Mouse (Mus musculus): ENCODE measurements around the gene Srgap3. TPM values are rescaled to one million over a fixed set of nuclear protein-coding genes. Genes with fewer than 3 reads are reported as not detected.

Gene Srgap3
- total RNA-seq, 1 experiment from 2014 or later: 0.12 TPM

DNA sequence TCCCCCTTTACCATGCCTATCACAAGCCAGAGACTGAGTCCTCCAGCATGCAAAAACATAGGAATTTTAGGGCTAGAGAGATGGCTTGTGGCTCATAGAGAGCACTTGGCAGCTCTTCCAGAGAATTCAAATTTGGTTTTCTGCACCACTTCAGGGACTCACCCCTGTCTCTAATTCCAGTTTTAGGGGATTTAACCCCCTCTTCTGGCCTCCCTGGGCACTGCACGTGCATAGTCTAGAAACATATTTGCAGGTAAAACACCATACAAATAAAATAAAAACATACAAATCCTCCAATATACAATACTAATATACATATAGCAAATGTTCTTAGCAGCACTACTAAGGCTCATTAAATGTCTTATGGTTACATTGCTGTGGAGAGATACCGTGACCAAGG, 4.2 kb upstream of the Srgap3 start:
- no peak for ATAC-seq (ENCODE audit: extremely low read depth, insufficient number of reproducible peaks, low FRiP score, poor library complexity, severe bottlenecking)

DNA sequence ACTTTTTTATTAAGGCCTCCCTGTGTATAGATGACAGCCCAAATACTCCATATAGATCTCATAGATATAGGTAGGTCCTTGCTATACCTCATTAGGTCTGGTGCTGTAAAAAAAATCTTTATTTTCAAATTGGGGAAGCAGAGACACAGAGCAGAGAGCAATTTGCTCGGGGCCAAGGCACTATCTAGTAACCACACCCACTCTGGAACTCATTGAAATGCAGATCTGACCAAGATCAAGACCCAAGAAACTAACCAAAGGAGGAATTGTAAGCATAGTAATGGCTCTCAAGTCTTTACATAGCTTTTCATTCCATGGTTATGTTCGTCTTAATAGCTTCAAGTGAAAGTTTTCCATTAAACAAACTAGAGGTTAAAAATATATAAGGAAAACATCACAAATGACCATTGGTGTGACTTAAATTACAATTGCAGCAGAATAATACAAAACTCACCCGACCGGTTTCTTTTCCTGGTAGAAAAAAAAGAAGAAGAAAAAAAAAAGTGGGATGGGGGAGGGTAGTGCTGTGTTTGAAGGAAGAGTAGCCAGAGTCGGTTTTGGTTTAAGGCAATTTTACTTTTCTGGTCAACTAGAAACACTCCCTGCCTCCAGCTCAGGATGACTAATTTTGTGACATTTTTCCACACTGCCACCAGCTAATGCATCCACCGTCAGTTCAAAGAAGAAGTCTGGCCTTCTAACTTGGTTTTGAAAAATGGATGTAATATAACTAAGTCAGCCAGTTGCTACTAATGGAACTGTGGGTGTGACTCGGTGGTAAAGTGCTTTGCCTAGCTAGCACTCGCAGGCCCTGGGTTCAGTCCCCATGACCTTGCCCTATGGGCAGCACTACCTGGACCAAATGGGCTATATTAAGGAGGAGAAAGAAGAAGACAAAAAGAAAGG, 3.4 kb upstream of the Srgap3 start:
- ATAC-seq (ENCODE audit: extremely low read depth, insufficient number of reproducible peaks, low FRiP score, poor library complexity, severe bottlenecking): no peak

DNA sequence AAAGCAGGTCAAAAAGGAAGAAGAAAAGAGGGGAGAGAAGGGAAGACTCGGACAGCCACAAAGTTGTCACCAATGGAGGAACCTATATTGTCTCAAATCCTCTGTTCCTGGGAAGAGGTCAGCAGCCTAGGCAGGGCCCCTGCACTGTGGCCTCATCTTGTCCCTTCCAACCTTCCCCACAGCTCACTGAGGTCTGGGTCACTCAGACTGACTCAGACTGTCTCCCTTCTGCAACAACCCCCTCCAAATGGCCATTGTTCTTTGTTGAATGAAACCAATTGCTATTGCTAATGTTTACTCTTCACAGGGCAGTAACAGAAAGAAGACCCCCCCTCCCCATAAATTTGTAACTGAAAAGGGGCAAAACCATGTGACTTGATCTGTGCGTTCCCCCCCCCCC, 2.2 kb upstream of the Srgap3 start:
- no peak for ATAC-seq (ENCODE audit: extremely low read depth, insufficient number of reproducible peaks, low FRiP score, poor library complexity, severe bottlenecking)

DNA sequence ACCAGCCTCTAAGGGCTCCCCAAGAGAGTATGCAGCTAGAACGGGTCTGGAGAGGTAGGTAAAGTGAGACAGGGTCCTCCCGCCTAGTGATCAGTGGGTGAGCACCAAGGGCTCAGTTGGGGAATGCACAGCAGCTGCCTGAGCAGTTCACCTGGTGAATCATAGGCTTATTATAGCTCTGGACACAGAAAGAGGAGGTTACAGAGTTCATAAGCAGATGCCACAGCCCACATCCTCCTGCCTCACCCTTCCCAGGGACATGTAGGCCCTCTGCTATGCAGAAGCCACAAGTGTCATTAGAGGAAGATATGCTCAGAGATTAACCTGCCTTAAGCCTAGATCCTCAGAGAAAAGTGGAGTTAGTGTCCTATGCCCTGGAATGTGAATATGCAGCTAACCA, 1.4 kb upstream of the Srgap3 start:
- no peak for ATAC-seq (ENCODE audit: extremely low read depth, insufficient number of reproducible peaks, low FRiP score, poor library complexity, severe bottlenecking)

DNA sequence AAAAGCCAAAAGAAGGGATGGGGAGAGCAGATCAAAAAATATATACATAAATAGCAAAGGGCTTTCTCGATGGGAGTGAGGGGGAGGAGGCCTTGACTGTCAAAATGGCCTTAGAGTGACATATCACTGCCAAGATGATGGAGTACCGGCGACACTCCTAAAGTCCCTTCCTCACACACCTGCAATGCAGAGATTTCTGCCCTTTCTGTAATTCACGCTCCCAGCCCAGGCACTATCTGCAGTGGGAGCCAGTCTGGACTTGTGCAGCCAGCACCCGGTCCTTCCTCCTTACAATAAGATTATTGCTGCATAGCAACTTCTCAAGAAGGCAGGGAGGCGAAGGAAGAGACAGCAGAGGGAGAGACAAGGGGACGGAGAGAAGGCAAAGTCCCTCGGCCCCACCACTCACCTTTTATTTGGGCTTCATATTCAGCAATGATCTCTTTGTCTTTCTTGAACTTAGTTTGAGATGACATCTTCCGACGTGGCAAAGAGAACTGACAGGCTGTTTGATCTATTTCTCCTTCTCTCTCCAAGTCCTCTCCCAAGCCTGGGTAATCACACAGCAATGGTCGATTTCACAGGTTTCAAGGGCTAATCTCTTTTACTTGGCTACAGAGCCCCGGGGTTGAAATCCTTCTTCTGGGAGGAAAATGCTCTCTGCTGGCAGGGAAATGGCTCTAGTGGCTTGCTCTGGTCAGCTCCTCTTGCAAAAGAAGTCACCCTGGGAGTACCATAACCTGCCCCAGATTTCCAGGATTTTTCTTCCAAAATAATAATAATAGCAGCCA, 850 bp downstream of the Srgap3 start:
- ATAC-seq (ENCODE audit: extremely low read depth, insufficient number of reproducible peaks, low FRiP score, poor library complexity, severe bottlenecking): no peak

DNA sequence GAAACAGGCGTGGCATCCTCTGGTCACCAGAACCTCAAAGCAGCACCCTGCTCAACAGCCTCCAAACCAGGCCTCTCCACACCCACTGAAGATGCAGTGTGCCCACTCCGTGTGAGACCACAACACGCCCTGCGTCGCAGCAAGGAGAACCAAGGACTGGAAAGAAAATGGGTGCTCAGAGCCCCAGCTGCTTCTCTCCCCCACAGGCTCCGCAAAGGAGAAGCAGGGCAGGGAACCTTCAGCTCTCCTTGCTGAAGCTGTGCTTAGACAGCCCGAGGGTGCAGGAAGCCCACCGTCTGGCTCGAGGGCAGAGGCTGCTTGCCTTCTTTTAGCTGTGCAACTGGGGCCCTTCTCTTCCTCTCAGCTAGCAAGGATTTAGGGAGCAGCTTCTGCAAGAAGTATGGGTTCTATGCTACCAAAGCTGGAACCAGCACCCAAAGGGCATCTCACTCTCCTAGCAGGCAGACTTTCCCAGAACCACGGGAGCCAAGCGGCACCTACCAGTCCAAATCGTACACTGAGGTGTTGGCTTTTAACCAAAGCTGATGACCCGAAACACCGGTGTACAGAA, 1.8 kb downstream of the Srgap3 start:
- no peak for ATAC-seq (ENCODE audit: extremely low read depth, insufficient number of reproducible peaks, low FRiP score, poor library complexity, severe bottlenecking)

DNA sequence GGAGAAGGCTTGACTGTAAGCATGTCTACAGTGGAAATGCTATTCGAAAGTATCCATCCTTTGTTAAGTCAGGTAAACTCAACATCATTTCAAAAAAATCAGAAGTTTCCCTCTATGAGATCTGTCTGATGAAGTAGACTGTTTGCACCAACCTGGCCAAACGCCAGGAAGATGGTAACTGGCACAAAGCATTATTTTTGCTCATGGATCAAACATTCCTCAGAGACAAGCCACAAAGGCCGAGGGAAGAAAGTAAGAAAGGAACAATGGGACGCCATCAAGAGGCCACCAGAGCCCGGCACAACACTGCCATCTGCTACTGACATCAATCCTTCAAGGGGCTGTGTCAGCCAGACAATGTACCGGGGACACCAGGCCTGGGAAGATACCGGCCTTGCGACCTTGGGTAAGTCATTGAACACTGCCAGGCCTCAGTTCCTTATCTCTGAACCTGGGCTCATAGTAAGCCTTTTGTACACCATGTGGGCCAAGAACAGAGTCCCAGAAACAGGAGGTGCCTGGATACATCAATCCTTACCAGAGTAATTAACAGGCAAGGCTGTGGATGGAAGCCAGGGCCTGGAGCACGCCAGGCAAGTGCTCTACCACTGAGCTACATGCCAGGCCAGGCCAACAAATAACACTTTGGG, 3.3 kb downstream of the Srgap3 start:
- no peak for ATAC-seq (ENCODE audit: extremely low read depth, insufficient number of reproducible peaks, low FRiP score, poor library complexity, severe bottlenecking)

DNA sequence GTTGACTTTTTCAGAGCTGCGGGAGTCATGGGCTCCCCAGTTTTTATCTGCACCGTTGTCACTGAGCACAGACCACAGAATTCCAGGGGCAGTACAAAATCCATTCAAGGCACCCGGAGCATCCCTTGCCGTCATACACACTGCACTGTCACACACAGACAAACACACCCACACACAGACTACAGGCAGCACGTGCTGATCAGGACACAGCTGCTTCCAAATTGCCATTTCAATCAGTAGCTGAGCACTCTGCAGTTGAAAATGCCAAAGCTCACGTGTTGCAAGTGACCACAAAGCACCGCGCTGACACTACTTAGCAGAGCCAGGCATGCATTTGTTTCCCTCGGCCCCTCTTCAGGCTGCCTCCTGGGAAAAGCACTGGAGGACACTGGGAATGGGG, 7.8 kb downstream of the Srgap3 start:
- no peak for ATAC-seq (ENCODE audit: extremely low read depth, insufficient number of reproducible peaks, low FRiP score, poor library complexity, severe bottlenecking)

DNA sequence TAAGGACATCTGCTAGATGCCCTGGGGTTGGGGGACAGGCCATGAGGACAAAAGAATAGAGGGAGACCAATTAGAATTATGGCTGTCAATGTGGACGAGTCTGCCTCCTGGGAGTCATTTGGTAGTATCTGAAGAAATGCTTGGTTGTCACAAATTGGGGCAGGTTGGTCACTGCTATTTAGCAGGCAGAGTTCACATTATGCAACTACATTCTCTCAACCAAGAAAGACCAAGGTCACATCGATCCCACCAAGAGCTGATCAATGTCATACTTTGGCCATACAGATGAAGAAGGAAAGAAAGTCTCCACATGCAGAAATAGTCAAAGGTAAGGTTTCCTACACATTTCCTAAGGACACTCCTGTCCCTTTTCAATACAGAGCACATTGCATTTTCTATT, 9.3 kb downstream of the Srgap3 start:
- ATAC-seq (ENCODE audit: extremely low read depth, insufficient number of reproducible peaks, low FRiP score, poor library complexity, severe bottlenecking): no peak

DNA sequence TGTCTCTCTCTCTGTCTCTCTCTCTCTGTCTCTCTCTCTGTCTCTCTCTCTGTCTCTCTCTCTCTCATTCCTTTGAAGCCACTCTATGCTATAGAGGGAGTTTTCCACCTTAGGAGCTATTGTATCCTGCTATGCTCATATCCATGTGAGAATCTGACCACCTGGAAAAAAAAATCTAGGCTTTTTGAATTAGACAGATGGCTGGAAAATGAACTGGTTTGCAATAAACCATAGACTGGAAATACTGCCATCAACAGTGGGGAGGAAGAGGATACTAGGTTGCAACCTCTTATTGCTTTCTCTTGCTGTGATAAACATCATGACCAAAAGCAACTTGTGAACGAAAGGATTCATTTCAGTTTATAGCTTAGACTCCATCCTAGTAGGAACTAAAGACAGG, 12.6 kb downstream of the Srgap3 start:
- ATAC-seq (ENCODE audit: extremely low read depth, insufficient number of reproducible peaks, low FRiP score, poor library complexity, severe bottlenecking): no peak

DNA sequence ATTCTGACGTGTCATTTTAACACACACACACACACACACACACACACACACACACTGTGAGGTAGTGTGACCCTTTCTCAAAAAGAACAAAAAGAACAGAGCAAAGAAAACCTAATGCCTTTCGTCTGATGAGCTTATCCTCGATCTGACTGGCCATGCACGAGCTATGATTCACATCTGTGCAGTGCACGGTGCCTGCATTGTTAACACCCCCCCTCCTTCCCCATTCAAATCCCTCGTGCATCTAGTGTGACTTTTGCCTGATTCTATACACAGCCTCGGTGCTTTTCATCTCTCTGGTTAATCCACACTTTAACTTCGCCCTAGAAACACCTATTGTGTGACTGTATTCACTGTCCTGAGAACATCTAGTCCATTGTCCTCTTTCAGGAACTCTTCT, 14.5 kb downstream of the Srgap3 start:
- no peak for ATAC-seq (ENCODE audit: extremely low read depth, insufficient number of reproducible peaks, low FRiP score, poor library complexity, severe bottlenecking)

DNA sequence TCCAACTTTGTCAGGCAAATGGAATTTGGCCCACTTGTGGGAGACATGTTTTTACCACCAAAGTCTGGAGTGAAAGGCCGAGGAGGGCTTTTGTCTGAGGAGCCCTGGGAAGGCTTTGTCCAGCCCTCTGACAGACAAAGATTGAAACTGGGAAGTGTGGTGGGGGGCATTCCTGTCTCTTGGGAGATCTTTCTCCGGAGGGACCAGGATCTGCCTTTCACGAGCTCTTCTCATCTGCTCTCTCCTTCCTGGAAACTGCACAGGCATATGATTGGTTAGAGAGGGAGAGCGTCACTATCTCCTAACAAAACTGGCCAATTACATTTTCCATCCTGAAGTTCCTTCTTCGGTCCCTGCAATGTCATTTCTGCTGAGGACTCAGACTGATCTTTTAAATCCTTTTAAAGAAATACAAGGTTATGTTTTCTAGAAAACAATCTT, 17.0 kb downstream of the Srgap3 start:
- no peak for ATAC-seq (ENCODE audit: extremely low read depth, insufficient number of reproducible peaks, low FRiP score, poor library complexity, severe bottlenecking)

DNA sequence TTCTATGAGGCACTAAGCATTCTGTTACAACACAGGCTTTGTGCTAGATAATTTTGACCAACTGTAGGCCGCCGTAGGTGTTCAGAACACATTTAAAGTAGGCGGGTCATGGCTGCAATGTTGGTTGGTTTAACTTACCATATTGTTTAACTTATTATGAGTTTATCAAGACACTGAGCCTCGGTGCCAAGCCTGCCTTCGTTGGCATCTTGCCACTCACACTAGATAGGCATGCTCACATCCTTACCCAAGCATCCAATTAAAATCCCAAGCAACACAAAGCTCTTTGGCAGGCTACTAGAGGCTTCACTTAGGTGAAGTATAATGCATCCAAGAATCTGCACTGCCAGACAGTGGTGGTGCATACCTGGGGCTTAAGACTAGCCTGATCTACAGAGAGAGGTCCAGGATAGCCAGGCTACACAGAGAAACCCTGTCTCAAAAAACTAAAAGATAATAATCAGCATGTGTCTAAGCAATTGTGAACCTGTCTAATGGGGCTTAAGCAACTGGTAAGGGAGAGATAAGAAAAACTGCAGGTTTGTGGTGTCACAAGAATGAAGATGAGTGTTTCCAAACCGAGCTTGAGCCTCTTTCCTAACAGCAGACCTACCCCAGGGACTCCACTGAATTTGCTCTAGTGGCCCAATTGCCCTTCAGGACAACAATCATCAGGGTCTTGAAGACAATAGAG, 17.6 kb downstream of the Srgap3 start:
- no peak for ATAC-seq (ENCODE audit: extremely low read depth, insufficient number of reproducible peaks, low FRiP score, poor library complexity, severe bottlenecking)

DNA sequence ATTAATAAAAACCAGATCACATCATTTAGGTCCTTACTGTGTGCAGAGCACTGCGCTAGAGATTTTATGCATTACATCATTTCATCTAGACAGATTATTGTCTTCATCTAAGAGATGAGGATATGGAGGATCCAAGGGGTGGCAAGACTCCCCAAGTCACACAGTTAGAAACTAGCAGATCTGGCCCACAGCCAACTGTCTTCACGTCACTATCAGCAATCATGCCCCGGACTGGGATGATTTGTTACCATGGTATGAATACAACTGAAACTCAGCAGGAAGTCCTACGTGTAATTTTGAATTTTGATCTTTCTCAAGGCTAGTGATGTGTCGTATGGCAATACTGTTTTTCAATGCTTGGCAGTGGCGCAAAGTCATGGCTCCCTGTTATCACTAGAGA, 18.2 kb downstream of the Srgap3 start:
- ATAC-seq (ENCODE audit: extremely low read depth, insufficient number of reproducible peaks, low FRiP score, poor library complexity, severe bottlenecking): no peak

DNA sequence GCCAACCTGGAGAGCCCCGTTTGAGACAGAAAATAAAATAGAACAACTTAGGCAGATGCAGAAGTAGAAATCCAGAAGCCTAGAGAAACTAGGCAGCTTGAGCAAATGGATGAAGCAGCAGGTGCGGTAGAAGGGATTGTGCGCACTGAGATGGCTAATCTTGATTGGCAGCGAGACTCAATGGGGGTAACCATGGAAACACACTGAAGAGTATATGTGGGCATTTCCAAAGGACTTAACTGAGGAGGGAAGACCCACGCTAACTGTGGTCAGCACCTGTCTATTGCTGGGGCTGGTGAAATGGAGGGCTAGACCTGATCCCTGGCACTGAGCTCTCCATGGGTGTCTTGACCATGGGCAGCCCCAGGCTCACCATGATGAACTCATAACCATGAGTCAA, 19.7 kb downstream of the Srgap3 start:
- no peak for ATAC-seq (ENCODE audit: extremely low read depth, insufficient number of reproducible peaks, low FRiP score, poor library complexity, severe bottlenecking)

DNA sequence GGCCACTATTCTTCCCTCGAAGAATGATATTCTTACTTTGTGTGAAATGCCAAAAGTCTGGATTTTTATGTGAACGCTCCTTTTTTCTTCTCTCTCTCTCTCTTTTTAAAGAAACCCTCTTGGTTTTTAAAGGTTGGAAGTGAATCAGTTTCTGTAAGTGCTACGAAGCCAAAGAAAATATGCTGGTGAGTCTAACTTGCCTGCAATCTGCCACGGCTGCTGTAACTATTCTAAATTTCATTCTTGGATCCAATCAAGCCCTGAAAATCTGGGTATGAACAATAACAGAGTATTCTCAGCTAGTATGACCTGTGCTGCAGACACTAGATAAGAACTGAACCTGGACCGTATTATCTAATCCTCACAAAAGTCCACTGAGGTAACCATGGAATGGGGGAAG, 21.1 kb downstream of the Srgap3 start:
- no peak for ATAC-seq (ENCODE audit: extremely low read depth, insufficient number of reproducible peaks, low FRiP score, poor library complexity, severe bottlenecking)

DNA sequence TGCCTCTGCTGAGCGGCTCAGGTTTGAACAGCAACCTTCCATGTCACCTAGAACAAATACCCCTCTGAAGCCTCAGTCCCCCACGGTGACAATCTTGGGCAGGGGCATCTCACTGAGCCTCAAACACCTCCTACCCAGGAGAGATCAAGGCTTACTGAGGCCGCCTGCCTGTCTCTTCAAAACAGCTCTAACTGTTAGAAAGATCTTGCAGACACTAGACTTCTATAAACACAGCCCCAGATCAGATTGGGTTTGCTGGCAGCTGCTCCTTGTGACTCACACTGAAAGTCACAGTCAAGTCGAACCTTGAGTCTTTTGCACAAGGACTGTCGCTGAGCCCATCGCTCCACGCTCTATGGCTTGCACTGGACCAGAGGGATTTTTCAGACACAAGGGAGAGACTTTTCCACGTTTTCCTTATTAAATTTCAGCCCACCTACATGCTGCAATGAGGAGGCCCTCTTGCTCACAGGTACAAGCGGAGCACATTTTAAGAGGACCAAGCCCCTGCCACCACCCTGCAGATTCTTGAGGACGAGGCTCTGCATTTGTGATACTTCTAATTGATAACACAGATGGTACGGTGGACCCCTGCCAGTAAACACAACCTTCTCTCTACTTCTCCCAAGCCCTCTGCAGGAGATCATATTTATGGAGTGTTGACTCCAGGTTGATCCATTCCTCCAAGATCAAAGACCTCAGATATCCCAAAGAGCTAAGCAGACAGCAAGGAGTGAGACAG, 21.7 kb downstream of the Srgap3 start:
- ATAC-seq (ENCODE audit: extremely low read depth, insufficient number of reproducible peaks, low FRiP score, poor library complexity, severe bottlenecking): no peak

DNA sequence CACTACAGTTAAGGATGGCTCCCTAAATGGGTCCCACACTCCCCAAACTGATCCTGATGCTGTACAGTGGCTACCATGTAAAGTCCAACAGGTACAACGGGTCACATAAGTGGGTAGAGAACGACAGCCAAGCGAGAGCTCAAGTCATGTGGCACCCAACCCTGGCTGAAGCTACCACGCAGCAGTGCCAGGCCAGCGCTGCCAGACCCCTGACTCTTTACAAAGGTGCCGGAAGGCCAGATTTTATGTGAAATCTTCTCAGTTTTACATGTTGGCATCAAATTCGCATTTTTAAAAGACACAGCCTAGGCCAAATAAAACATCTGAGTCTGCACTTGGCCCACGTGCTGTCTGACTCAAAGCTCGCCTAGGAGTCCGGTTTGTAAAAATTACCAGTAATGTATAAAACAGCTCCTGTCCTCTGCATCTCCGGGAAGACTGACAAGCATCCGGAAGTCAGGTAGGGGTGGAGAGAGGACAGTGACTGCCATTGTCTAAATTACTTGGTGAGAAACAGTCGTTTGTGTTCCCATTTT, 22.4 kb downstream of the Srgap3 start:
- no peak for ATAC-seq (ENCODE audit: extremely low read depth, insufficient number of reproducible peaks, low FRiP score, poor library complexity, severe bottlenecking)

All from neutrophil, adult 5-6 weeks (primary cell).